Mouse (Mus musculus) neutrophil, adult 65 days (primary cell): Measurements from ENCODE around the gene Egln3. TPM values are rescaled to one million over a fixed set of nuclear protein-coding genes. Genes with fewer than 3 reads are reported as not detected.

Experiments used
- total RNA-seq: library from RNA; stranded (reverse); gene quantifications from 2 replicates; pipeline ENCODE4 v1.2.4, GENCODE M21; 2023

Gene Egln3
- 8.0 and 11.5 TPM in 2 replicates for total RNA-seq

DNA sequence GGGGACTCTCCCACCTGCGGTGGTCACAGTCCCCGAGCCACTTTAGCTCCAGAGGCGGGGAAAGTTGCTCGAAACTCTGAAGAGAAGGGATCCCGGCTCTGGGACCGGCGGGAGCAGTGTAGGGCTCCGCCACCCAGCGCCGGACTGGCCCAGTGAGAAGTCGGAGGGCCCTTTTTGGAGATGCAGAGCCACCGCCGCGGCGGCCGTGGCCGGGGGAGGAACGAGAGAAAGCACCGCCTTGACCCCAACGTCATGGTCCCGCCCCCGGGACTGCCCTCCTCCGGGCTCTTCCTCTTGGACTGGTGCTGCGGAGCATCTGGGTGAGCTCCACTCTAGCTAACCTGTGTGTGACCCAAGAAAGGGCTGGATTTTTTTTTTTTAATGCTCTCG is at the start of gene Egln3:
Gene Egln3 (minus strand): TSS at position 205 of the 390 bp plus-strand sequence.

